Mouse (Mus musculus): Measurements from ENCODE around the gene Elf2.

DNA sequence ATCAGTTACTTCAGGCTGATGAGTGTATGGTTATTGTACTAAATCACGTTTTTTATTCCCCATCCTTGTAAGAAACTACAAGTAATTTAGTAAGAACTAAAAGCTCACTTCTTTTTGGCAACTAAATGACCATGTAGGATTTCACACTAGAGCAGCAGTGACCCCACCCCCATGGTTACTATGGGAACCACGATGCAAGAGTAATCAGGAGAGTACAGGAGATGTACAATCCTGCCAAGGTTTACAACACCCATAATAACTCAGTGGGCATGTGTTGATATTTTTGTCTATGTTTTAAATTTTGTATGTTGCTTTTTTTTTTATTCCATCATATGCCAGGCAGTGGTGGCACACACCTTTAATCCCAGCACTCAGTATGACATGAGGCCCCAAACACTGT, 45.2 kb downstream of the Elf2 start:
- TF ChIP-seq CTCF (IDR thresholded peaks at IDR 0.05; ENCODE audit: control insufficient read depth, insufficient read depth, insufficient replicate concordance, low read depth, low read length) (no peak), POLR2A (IDR thresholded peaks at IDR 0.05; ENCODE audit: control insufficient read depth, low read depth, low read length) (no peak)

All from testis, adult 2 months (tissue).